Mouse (Mus musculus): ENCODE measurements at regions not wholly inside any gene's neighbourhood (a gene's known extent, or its start where the extent isn't known, plus 50 kb on each side); places are given as distances from the start of the nearest gene placed in this dataset.

DNA sequence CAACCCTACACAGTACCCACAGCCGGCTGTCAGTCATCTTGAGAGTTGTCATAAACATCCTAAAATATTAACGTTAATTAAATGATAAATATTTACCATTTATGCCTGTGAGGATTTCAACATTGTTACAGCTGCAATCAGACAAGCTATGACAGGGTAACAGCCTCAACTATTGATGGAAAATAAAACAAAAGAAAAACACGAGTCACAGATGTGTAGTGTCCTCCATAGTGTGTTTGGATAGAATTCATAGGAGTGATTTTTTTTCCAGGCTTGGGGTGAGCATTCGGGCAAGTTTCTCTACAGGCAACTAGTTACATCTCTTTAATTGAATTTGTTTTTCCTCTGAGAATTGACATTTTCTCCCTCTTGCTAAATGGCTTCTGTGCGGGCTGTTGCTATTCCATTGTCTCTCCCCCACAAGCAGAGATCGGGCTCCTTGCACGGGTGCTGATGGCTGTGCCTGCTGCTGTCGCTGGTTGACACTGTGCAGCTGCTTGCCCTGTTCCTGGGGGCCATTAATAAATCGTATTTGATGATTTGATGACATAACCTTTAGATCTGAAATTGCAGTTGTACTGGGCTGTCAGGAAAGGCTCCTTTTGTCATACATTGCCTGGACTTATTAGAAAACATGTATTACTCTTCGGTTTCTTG, 120.6 kb upstream of the 9630041A04Rik start:
- no peaks in the 10 kb centered on the region for H3K36me3 ChIP-seq (replicated peaks; ENCODE audit: control insufficient read depth, insufficient read depth, low read depth)
- 50% methylated on average over 10 of the region's 10 CpGs for WGBS (ENCODE audit: insufficient replicate concordance)
- no peaks in the 10 kb centered on the region for H3K27me3 ChIP-seq (ENCODE audit: control insufficient read depth, insufficient read depth, low read length)
- H3K4me2 ChIP-seq (ENCODE audit: low read depth): no peak overlapping the region
- ATAC-seq (ENCODE audit: insufficient read depth) (no peak), DNase-seq (ENCODE audit: low read depth in 3 of 3, low spot score in 3 of 3) (no peak)
- TF ChIP-seq EP300 (IDR thresholded peaks at IDR 0.05; ENCODE audit: low read depth) (no peak), CTCF (IDR thresholded peaks at IDR 0.05; ENCODE audit: low read depth) (no peak)
- no peak overlapping the region for H3K27ac ChIP-seq
- no peaks in the 10 kb centered on the region for H3K4me1 ChIP-seq (replicated peaks; ENCODE audit: control insufficient read depth in 2 of 2, insufficient read depth in 2 of 2, low read length in 1 of 2)
- H3K9me3 ChIP-seq (ENCODE audit: control insufficient read depth, low read length): no peaks in the 10 kb centered on the region
- no peak overlapping the region for H3K4me3 ChIP-seq (ENCODE audit: insufficient read depth in 1 of 2, low read depth in 2 of 2, low read length in 2 of 2)
- H3K9ac ChIP-seq (replicated peaks): no peak overlapping the region

DNA sequence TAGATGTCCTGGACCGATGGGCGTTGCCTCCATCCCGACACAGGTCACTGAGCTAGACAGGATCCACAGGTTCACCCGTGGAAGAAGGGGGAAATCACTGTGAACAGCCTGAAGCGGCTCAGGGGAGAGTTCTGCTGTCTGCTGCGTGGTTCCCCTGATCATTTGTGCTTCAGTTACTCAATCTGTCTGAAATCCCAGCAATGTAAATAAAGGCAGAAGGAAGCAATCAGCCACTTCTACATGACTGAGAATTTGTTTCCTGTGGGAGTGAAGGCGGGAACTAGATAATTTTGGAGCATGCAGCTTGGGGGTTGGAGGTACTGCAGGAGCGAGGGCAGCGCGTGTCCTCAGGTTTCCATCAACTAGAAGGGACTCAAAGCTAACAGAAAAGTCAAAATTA, 122.3 kb upstream of the 9630041A04Rik start:
- Histone ChIP-seq H3K4me2 (ENCODE audit: low read depth) (no peak overlapping the region), H3K4me1 (replicated peaks; ENCODE audit: control insufficient read depth in 2 of 2, insufficient read depth in 2 of 2, low read length in 1 of 2) (no peaks in the 10 kb centered on the region), H3K36me3 (replicated peaks; ENCODE audit: control insufficient read depth, insufficient read depth, low read depth) (no peaks in the 10 kb centered on the region), H3K4me3 (ENCODE audit: insufficient read depth in 1 of 2, low read depth in 2 of 2, low read length in 2 of 2) (no peak overlapping the region), H3K27ac (no peak overlapping the region), H3K9me3 (ENCODE audit: control insufficient read depth, low read length) (no peaks in the 10 kb centered on the region), H3K27me3 (ENCODE audit: control insufficient read depth, insufficient read depth, low read length) (no peaks in the 10 kb centered on the region), H3K9ac (replicated peaks) (no peak overlapping the region)
- DNase-seq (ENCODE audit: low read depth in 3 of 3, low spot score in 3 of 3) (no peak), ATAC-seq (ENCODE audit: insufficient read depth) (no peak)
- 54% methylated on average over 10 of the region's 10 CpGs for WGBS (ENCODE audit: insufficient replicate concordance)
- no peak for TF ChIP-seq CTCF (IDR thresholded peaks at IDR 0.05; ENCODE audit: low read depth)
- TF ChIP-seq EP300 (IDR thresholded peaks at IDR 0.05; ENCODE audit: low read depth): no peak

GRCm38 (mm10) chr9:101734271-101734670, 127.4 kb upstream of the 9630041A04Rik start:
- DNase-seq (ENCODE audit: low read depth in 3 of 3, low spot score in 3 of 3) (no peak), ATAC-seq (ENCODE audit: insufficient read depth) (no peak)
- TF ChIP-seq EP300 (IDR thresholded peaks at IDR 0.05; ENCODE audit: low read depth) (no peak), CTCF (IDR thresholded peaks at IDR 0.05; ENCODE audit: low read depth) (no peak)
- Histone ChIP-seq H3K4me3 (ENCODE audit: insufficient read depth in 1 of 2, low read depth in 2 of 2, low read length in 2 of 2) (no peak overlapping the region), H3K27ac (no peak overlapping the region), H3K36me3 (replicated peaks; ENCODE audit: control insufficient read depth, insufficient read depth, low read depth) (no peaks in the 10 kb centered on the region), H3K27me3 (ENCODE audit: control insufficient read depth, insufficient read depth, low read length) (no peaks in the 10 kb centered on the region), H3K9me3 (ENCODE audit: control insufficient read depth, low read length) (no peaks in the 10 kb centered on the region), H3K4me1 (replicated peaks; ENCODE audit: control insufficient read depth in 2 of 2, insufficient read depth in 2 of 2, low read length in 1 of 2) (no peaks in the 10 kb centered on the region), H3K9ac (replicated peaks) (no peak overlapping the region), H3K4me2 (ENCODE audit: low read depth) (no peak overlapping the region)
- WGBS (ENCODE audit: insufficient replicate concordance): 63% methylated on average over 8 of the region's 8 CpGs

GRCm38 (mm10) chr9:101733611-101734225, 127.9 kb upstream of the 9630041A04Rik start:
- Histone ChIP-seq H3K36me3 (replicated peaks; ENCODE audit: control insufficient read depth, insufficient read depth, low read depth) (no peaks in the 10 kb centered on the region), H3K4me2 (ENCODE audit: low read depth) (no peak overlapping the region), H3K9me3 (ENCODE audit: control insufficient read depth, low read length) (no peaks in the 10 kb centered on the region), H3K4me3 (ENCODE audit: insufficient read depth in 1 of 2, low read depth in 2 of 2, low read length in 2 of 2) (no peak overlapping the region), H3K4me1 (replicated peaks; ENCODE audit: control insufficient read depth in 2 of 2, insufficient read depth in 2 of 2, low read length in 1 of 2) (no peaks in the 10 kb centered on the region), H3K27ac (no peak overlapping the region), H3K27me3 (ENCODE audit: control insufficient read depth, insufficient read depth, low read length) (no peaks in the 10 kb centered on the region), H3K9ac (replicated peaks) (no peak overlapping the region)
- DNase-seq (ENCODE audit: low read depth in 3 of 3, low spot score in 3 of 3) (no peak), ATAC-seq (ENCODE audit: insufficient read depth) (no peak)
- WGBS (ENCODE audit: insufficient replicate concordance): 64% methylated on average over 14 of the region's 14 CpGs
- TF ChIP-seq EP300 (IDR thresholded peaks at IDR 0.05; ENCODE audit: low read depth) (no peak), CTCF (IDR thresholded peaks at IDR 0.05; ENCODE audit: low read depth) (no peak)

DNA sequence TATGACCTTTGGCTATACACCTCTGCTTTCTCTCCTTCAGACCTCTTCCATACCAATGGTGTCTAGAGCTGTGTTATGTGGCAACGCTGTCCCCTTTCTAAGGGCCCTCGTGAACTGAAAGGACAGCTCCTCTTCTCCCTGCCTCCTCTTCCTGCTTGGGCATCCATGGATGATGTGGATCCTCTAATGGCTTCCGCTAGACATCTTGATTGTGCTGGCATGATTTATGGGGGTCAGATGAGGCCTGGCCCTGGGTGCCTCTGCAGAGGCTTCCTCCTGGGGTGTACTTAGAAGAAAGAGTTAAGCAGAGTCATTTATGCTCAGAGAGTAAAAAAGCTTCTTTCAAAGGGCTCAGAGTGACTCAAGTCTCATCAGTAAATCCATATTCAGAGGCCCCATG, 131.5 kb upstream of the 9630041A04Rik start:
- ATAC-seq (ENCODE audit: insufficient read depth) (no peak), DNase-seq (ENCODE audit: low read depth in 3 of 3, low spot score in 3 of 3) (no peak)
- no peaks in the 10 kb centered on the region for H3K9me3 ChIP-seq (ENCODE audit: control insufficient read depth, low read length)
- 58% methylated on average over 3 of the region's 3 CpGs for WGBS (ENCODE audit: insufficient replicate concordance)
- no peaks in the 10 kb centered on the region for H3K27me3 ChIP-seq (ENCODE audit: control insufficient read depth, insufficient read depth, low read length)
- H3K4me3 ChIP-seq (ENCODE audit: insufficient read depth in 1 of 2, low read depth in 2 of 2, low read length in 2 of 2): no peak overlapping the region
- TF ChIP-seq EP300 (IDR thresholded peaks at IDR 0.05; ENCODE audit: low read depth) (no peak), CTCF (IDR thresholded peaks at IDR 0.05; ENCODE audit: low read depth) (no peak)
- no peaks in the 10 kb centered on the region for H3K36me3 ChIP-seq (replicated peaks; ENCODE audit: control insufficient read depth, insufficient read depth, low read depth)
- H3K4me1 ChIP-seq (replicated peaks; ENCODE audit: control insufficient read depth in 2 of 2, insufficient read depth in 2 of 2, low read length in 1 of 2): no peaks in the 10 kb centered on the region
- H3K4me2 ChIP-seq (ENCODE audit: low read depth): no peak overlapping the region
- no peak overlapping the region for H3K9ac ChIP-seq (replicated peaks)
- no peak overlapping the region for H3K27ac ChIP-seq

Data from liver, embryonic 14.5 days (tissue).